Mouse (Mus musculus): ENCODE results near the gene Zzef1.

DNA sequence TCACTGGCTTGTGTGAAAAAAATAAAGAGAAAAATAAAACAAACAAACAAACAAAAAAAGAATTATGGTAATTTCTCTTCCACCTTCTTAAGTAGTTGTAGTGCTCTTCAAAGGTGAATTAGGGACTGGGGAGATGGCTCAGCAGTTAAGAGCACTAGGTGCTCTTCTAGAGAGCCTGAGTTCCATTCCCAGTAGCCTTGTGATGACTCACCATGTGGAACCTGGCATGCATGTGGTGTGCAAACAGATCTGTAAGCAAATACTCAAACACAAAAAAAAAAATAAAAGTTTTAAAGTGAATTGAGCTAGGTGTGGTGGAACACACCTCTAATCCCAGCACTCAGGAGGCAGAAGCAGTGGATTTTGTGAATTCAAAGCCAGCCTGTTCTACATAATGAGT, 47.5 kb downstream of the Zzef1 start:
- TF ChIP-seq CTCF (IDR thresholded peaks at IDR 0.05; ENCODE audit: low read depth, low read length) = no peak
- no peak for TF ChIP-seq POLR2A (IDR thresholded peaks at IDR 0.05; ENCODE audit: borderline replicate concordance, low read depth, low read length)
